Mouse (Mus musculus): ENCODE measurements around the gene Glra1.

Glra1 gene

GRCm38 (mm10) chr11:55518806-55519674, 89.0 kb downstream of the Glra1 start:
- peak in 1 of 2 experiments; percentile 83 for DNase-seq (ENCODE audit: low spot score in 2 of 2)

GRCm38 (mm10) chr11:55517666-55518065, 90.3 kb downstream of the Glra1 start:
- DNase-seq (ENCODE audit: low spot score in 2 of 2), result no peak

GRCm38 (mm10) chr11:55511374-55511773, 96.6 kb downstream of the Glra1 start:
- no peak for DNase-seq (ENCODE audit: low spot score in 2 of 2)

- no peak for DNase-seq (ENCODE audit: low spot score in 2 of 2)
These were observed 102.5 kb downstream of the Glra1 start for GRCm38 (mm10) chr11:55505485-55505884.

DNA sequence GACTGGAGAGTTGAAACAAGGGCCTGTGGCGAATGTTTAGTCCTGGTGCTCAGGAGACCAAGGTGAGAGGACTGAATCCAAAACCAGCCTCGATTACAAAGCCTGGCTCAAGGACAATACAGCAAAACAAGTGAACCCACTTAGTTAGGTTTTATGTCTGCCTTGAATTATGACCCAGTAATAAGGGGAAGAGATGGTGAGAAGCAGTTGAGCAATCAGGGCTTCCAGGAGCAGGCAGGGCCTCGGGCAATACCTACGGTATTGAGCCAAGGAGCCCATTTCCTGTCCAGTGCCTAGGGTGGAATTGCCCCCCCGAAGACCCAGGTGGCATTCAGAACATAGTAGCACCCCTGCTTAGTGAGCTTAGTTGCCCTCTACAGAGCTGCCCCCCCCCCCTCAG, 105.1 kb downstream of the Glra1 start:
- no peak for DNase-seq (ENCODE audit: low spot score in 2 of 2)

DNA sequence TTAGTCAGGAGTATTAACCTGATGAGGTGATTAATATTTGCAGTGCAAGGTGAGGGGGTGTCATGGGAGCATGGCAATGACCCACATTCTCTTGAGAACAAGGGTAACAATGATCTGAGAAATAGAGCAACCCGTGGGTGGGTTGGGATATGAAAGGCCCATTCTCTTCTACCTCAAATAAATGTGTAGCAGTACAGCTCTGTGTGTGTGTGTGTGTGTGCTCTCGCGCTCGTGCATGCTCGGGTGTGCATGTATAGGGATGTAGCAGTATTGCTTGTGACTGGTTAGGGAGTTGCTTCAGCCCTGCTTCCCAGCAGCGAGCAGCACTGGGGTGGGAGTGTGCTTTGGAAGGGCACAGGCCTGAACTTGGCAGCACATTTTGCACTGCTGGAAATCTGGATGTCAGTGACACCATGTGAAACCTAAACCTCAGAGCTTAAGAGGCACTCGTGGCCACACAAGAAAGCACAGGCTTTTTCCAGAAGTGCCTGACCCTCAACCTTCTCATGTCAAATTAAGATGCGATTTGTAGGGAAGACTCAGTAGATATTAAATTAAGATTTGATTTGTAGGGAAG, 106.0 kb downstream of the Glra1 start:
- DNase-seq (ENCODE audit: low spot score in 2 of 2), result no peak

GRCm38 (mm10) chr11:55497885-55498284, 110.1 kb downstream of the Glra1 start:
- peak in 1 of 2 experiments; percentile 36 for DNase-seq (ENCODE audit: low spot score in 2 of 2)

GRCm38 (mm10) chr11:55496158-55496557, 111.8 kb downstream of the Glra1 start:
- no peak for DNase-seq (ENCODE audit: low spot score in 2 of 2)

GRCm38 (mm10) chr11:55485443-55485842, 122.6 kb downstream of the Glra1 start:
- no peak for DNase-seq (ENCODE audit: low spot score in 2 of 2)

DNA sequence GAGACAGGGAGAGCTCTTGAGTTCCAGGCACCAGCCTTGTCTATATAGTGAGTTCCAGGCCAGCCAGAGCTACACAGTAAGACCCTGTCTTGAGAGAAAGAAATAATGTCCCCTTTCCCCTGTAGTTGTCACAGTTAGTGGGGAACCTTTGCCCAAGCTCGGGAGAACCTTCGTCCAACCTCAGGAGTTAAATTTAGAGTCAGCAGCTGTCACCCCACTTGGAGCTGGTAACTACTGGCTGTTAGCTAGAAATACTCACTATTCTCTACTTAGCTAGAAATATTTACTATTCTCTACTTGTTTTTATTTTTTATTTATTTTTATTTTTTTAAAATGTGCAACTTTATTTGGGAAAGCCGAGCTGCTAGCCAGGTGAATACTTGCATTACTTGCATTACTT, 134.8 kb downstream of the Glra1 start:
- no peak for DNase-seq (ENCODE audit: low spot score in 2 of 2)

DNA sequence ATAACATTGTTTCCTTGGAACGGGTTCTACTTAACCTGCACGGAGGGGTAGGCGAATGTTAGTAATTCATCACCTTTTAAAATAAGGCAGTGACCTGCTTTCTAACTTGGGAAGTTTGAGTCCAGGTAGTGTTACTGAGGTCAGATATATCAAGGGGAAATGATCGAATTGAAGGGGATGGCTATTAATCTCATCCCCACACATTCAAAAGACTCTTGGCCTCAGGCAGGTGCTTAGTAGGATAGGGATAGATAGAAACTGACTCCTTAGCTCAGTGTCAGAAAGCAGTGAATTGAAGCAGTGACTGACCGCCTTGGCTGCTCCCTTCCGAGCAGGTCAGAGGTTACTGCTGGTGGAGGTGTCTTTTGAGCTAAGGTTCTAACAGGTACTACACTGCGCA, 136.5 kb downstream of the Glra1 start:
- no peak for DNase-seq (ENCODE audit: low spot score in 2 of 2)

GRCm38 (mm10) chr11:55470761-55471160, 137.2 kb downstream of the Glra1 start:
- DNase-seq (ENCODE audit: low spot score in 2 of 2), result no peak

DNA sequence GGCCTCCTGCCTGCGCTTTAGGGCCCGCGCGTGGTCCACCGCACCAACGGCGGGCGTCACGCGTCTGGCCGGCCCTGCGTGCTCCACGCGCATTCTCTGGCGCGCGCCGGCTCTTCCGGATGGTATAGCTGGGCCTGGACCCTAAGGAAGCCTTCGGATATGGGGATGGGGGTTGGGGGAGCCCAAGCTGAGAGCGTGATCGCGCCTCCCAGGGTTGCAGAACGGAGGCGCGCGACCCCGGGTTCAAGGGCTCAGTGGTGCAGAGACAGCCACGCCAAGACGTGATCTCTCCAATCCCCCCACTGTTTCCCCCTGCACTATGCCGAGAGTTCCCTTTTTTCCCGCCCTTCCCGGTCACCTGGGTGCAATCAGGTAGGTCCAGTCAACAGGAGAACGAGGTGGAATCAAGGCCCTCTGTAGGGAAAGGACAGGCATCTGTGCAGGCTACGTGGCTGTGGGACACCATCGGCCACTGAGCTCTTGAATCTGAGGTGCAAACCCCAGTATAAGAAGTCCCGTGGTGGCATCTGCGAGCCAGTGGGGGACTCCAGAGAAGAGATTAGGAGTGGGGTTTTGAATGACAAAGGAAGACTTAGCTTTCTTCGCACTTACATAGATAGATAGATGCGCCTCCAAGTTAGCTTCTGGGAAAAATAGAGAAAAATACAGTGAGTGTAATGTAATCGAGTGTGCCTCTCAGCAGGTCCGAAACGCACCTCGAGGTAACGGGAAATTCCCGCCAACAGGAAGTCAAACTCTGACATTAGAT, 137.9 kb downstream of the Glra1 start:
- DNase-seq (ENCODE audit: low spot score in 2 of 2), result peak in 1 of 2 experiments; percentile 25

- peak; percentile 100 for DNase-seq (ENCODE audit: low spot score in 2 of 2)
These were observed 138.8 kb downstream of the Glra1 start, which contains the start of gene G3bp1 for GRCm38 (mm10) chr11:55469048-55469843. TSS of gene G3bp1 (plus strand) at chr11:55469685.

GRCm38 (mm10) chr11:55468611-55469047, 139.4 kb downstream of the Glra1 start:
- no peak for DNase-seq (ENCODE audit: low spot score in 2 of 2)

GRCm38 (mm10) chr11:55468012-55468411, 140.0 kb downstream of the Glra1 start:
- DNase-seq (ENCODE audit: low spot score in 2 of 2), result no peak

- DNase-seq (ENCODE audit: low spot score in 2 of 2), result no peak
These were observed 142.8 kb downstream of the Glra1 start for GRCm38 (mm10) chr11:55465177-55465576.

DNA sequence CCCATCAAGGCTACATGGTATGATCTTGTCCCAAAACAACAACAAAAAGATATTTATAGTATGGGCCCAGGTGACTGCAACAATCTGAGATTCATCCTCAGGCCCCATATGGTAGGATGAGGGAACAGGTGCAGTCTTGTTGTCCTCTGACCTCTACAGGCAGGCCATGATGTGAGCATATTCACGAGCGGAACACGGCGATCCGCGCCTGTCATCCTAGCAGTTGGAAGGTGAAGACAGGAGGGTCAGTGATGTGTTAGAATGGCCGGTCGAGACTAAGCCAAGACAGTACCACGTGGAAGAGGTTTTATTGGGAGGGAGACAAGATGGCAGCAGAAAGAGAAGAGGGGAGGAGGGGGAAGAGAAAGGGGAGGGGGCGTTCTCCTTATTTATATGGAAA, 143.3 kb downstream of the Glra1 start:
- no peak for DNase-seq (ENCODE audit: low spot score in 2 of 2)
